Mouse (Mus musculus): Measurements from ENCODE around the gene Tpsab1. TPM values are rescaled to one million over a fixed set of nuclear protein-coding genes. Genes with fewer than 3 reads are reported as not detected.

The Tpsab1 gene
- total RNA-seq (2021): not detected
- long read RNA-seq, experiment 1: 0 reads
- long read RNA-seq, experiment 2: 0 reads

DNA sequence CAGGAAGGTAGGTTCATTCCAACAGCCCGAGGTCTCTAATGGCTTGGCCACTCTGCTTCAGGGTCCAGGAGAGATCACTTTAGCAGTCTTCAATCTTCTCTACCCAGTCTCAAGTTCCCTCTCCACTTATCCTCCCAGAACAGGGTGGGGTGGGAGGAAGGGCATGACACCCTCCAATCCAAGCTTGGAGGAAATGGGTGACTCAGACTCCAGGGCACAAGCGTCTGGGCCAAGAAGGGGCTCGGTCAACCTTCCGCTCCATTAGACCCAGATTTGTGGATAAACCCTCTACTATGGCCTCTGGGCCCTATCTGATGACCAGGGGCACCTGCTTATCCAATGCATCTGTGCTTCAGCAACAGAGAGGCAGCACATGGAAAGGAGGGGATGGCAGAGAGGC is at the start of gene Tpsab1:
Gene Tpsab1, minus strand, starts transcription at position 101 of the 400 bp plus-strand sequence.
- DNase-seq (ENCODE audit: low spot score in 2 of 2): no peak

GRCm38 (mm10) chr17:25394526-25394925 is 49.2 kb upstream of the Tpsab1 start:
- DNase-seq (ENCODE audit: low spot score in 2 of 2): no peak

DNA sequence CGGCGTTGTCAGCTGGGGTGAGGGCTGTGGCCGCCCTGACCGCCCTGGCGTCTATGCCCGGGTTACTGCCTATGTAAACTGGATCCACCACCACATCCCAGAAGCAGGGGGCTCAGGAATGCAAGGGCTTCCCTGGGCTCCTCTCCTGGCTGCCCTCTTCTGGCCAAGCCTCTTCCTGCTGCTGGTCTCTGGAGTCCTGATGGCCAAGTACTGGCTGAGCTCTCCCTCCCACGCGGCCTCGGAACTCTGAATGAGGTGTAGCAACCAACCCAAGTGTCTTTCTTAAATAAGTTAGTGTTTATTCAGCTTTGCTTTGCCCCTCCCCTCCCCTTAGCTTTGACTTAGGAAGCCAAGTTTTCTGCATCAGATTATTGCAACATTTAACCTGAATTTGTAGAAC is 28.6 kb upstream of the Tpsab1 start:
- DNase-seq (ENCODE audit: low spot score in 2 of 2): no peak

DNA sequence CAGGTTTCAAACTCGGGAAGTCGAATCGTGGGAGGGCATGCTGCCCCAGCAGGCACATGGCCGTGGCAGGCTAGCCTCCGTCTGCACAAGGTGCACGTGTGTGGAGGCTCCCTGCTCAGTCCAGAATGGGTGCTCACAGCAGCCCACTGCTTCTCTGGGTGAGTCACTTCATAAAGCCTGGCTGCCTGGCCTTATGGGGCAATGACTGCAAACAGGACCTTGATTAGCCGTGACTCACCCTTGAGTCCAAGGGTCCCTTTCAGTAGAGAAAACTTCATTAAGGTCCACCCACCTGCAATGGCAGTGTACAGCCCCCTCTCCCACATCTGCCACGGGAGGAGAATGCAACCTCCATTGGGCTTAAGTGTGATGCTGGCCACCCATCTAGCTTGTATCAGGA is 27.1 kb upstream of the Tpsab1 start:
- DNase-seq (ENCODE audit: low spot score in 2 of 2): no peak

GRCm38 (mm10) chr17:25368973-25369372 is 23.6 kb upstream of the Tpsab1 start, which contains the start of gene Tpsg1:
Tpsg1 (plus strand) TSS chr17:25369273.
- no peak for DNase-seq (ENCODE audit: low spot score in 2 of 2)

DNA sequence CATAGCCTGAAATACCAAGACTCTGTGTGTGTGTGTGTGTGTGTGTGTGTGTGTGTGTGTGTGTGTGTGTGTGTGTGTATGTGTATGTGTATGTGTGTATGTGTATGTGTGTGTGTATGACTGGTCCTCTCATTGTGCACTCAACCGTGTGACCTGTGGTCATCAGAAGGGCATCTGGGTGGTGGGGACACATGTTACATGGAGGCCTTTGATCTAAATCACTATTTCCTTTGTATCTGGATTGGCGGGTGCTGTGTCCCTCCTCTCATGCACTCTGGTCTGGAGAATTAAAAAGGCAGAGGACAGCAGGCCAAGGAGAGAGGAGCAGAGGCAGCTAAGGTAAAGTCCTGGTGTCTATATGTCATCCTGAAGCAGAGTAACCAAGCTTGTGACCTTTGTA is 20.6 kb upstream of the Tpsab1 start, which contains the start of gene Tpsb2:
Gene Tpsb2, plus strand, starts transcription at position 301 of the 400 bp plus-strand sequence.
- no peak for DNase-seq (ENCODE audit: low spot score in 2 of 2)

- DNase-seq (ENCODE audit: low spot score in 2 of 2): peak in 1 of 2 experiments; percentile 37
These were observed 18.4 kb upstream of the Tpsab1 start for GRCm38 (mm10) chr17:25363726-25364125.

DNA sequence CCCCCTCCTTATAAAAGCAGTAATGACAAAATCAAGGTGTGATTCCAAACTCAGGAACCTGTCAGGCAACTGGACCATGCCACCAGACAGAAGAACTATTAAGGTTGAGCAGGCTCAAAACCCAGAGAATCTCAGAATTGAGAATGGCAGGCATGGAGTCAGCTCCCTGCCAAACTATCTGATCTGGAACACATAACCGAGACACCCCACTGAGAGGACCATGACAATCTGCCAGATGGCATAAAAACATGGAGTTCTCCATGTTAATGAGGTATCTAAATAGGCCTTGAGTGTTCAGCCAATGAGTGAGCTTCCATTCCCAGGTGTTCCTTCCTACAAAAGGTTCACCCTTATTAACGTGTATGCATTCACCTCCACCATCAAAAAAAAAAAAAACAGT is 15.9 kb upstream of the Tpsab1 start:
- no peak for DNase-seq (ENCODE audit: low spot score in 2 of 2)

GRCm38 (mm10) chr17:25341490-25341889 is 3.9 kb downstream of the Tpsab1 start:
- DNase-seq (ENCODE audit: low spot score in 2 of 2): no peak

- no peak for DNase-seq (ENCODE audit: low spot score in 2 of 2)
These were observed 5.4 kb downstream of the Tpsab1 start for GRCm38 (mm10) chr17:25340003-25340402.

DNA sequence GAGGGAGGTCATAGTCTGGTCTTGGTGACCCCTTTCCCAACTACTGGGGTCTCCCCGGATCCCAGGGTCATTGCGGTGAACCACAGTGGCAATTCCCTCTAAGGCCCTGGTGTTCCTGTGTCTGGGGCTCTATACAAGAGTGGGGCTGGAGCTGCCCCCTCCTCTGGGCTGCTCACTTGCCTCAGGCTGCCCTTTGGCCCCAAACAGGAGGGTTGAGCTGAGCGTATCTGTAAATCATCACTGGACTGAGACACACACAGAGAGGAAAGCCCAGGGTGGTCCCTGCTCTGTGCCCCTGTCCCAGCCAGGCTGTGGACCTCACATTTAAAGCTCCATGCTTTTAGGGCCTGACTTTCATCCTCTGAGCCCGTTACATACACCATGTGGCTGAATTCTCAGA is 7.1 kb downstream of the Tpsab1 start:
- no peak for DNase-seq (ENCODE audit: low spot score in 2 of 2)

DNA sequence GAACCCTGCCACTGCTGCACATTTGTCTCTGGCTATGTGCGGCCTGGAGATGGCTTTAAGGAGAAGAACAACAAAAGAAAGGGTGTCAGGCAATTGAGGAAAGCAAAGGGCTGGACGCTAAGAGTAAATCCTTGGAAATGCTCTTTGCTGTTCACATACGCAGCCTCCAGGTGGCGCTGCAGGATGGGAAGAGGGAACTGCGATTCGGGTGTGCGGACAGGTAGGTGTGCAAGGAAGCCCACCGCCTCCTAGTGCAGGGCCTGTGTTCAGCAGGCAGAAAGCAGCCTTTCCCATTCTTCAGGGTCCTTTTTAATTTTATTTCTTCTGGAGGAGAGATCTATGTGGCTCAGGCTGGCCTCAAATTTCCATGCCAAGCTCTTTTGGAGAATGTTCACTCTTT is 11.4 kb downstream of the Tpsab1 start:
- peak; percentile 61 to 63 for DNase-seq (ENCODE audit: low spot score in 2 of 2)

DNA sequence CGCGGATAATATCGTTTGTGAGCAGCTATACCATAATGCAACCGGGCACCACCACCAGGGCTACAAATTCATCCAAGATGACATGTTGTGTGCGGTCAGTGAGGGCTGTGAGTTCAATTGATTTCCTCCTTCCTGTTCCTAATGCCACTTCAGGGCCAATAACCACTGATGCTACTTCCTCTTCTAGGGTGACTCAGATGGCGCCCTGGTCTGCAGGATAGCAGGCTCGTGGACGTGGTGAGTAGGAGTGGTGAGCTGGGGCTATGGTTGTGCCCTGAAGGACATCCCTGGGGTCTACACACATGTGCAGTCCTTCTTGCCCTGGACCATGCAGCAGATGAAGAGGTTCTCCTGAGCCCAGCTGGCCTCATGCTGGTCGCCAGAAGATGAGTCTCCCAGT is 13.0 kb downstream of the Tpsab1 start:
- DNase-seq (ENCODE audit: low spot score in 2 of 2): no peak

DNA sequence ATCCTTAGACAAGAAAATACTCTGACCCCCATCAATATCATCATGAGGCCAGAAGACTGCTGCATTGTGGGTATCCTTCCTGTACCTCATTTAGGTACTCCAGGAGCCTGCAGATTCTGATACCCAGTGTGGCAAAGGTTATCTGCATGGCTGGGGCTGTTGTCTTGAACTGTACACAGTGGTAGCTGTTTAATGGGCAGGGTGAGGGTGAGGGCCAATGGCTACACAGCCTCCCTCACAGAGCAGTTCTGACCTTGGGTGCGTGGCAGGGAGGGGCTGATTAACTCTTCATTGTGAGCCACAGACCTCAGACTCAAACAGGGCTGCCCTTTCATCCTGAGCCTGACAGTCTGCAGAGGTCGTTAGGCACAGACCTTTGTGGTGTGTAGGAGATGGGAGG is 22.4 kb downstream of the Tpsab1 start:
- no peak for DNase-seq (ENCODE audit: low spot score in 2 of 2)

GRCm38 (mm10) chr17:25320819-25321218 is 24.5 kb downstream of the Tpsab1 start:
- DNase-seq (ENCODE audit: low spot score in 2 of 2): no peak

DNA sequence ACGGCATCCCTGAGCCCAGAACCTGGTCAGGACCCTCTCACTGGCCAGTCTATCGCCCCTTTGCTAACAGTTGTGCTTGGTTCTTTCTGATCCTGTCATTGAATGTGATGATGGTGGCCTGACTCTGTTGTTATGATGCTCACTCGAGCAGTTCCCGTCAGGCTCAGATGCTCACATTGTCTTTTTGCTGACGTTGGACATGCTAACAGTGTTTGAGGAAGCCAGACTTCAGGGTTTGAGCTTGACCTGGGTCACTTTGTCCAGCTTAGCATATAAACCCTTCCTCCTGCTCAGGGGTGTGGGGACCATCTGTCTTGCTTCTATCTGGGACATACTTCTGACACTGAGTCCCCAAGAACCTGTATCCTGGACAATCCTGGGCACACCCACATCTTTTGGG is 27.0 kb downstream of the Tpsab1 start, which contains the start of gene Prss29:
Gene Prss29, plus strand, starts transcription at position 301 of the 400 bp plus-strand sequence.
- no peak for DNase-seq (ENCODE audit: low spot score in 2 of 2)

- no peak for DNase-seq (ENCODE audit: low spot score in 2 of 2)
These were observed 37.0 kb downstream of the Tpsab1 start, which contains the start of gene Prss28 for GRCm38 (mm10) chr17:25308346-25308745. Prss28 (plus strand) TSS chr17:25308646.

- DNase-seq (ENCODE audit: low spot score in 2 of 2): no peak
These were observed 47.3 kb downstream of the Tpsab1 start, which contains the start of gene Prss34 for GRCm38 (mm10) chr17:25298094-25298493. Prss34 (plus strand) TSS chr17:25298394.

DNA sequence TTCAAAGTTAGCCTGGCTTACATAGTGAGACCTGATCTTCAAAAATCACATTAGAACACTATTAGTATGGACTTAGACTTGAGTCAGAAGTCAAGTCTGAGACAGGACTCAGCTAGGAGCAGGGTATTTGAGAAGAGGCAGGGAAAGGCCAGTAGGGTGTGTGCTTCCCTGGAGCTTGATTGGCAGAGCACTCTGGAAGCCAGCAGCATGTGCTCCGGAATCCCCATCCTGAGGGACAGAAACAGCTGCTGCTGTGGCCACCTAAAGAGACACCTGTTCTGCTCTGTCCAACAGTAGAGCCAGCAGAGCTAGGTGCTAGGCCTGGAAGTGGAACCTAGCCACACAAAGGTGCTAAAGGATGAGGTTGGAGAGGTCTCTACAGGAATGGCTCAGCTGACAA is 51.3 kb downstream of the Tpsab1 start:
- DNase-seq (ENCODE audit: low spot score in 2 of 2): no peak

- DNase-seq (ENCODE audit: low spot score in 2 of 2): no peak
These were observed 51.9 kb downstream of the Tpsab1 start for GRCm38 (mm10) chr17:25293495-25293894.
